Mouse (Mus musculus): Measurements from ENCODE around the gene Cd81. TPM values are rescaled to one million over a fixed set of nuclear protein-coding genes. Genes with fewer than 3 reads are reported as not detected.

Cd81 gene
- total and polyA plus RNA-seq, 2 experiments from 2014 or later = 423 to 473 TPM

DNA sequence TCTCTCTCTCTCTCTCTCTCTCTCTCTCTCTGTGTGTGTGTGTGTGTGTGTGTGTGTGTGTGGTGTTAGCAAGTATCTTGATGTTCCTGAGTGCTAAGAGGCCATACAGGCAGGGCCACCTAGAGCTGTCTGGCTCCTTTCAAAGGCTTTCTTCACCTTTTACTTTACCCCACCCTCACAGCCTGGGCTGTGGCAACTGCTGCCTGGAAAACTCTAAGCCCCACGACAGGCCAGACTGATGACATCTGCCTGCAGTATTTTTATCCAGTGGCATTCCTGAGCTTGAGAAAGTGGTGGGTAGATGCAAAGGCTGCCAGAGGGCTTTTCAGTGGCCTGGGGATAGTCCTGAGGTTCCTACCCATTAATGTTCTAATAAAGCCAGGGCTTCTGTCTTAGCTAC is 59.9 kb downstream of the Cd81 start:
- no peak for TF ChIP-seq CTCF (IDR thresholded peaks at IDR 0.05; ENCODE audit: low read depth)
- no peaks in the 10 kb centered on the region for H3K36me3 ChIP-seq (ENCODE audit: insufficient read depth)
- ATAC-seq = no peak

DNA sequence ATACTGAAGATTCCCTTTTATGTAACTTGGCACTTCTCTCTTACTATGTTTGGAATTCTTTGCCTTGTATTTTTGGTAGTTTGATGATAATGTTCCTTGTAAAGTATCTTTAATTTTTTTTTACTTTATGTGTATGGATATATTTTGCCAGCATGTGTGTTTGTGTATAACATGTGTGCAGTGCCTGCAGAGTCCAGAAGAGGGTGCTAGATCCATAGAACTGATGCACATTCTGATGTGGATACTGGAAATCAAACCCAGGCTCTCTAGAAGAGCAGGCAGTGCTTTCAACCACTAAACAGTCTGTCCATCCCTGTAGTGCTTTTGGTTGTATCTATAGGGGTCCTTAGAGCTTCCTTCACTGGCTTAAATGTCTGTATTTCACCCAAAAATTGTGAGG is 62.2 kb downstream of the Cd81 start:
- Histone ChIP-seq H3K9me3 (ENCODE audit: low read length) (no peaks in the 10 kb centered on the region), H3K27ac (ENCODE audit: low read depth, low read length) (no peak overlapping the region), H3K36me3 (ENCODE audit: insufficient read depth) (no peaks in the 10 kb centered on the region), H3K4me3 (ENCODE audit: low read depth, low read length) (no peak overlapping the region), H3K27me3 (ENCODE audit: insufficient read depth, low read length) (no peaks in the 10 kb centered on the region; the same call in 1 of the 2 replicates), H3K9ac (no peak overlapping the region), H3K4me2 (ENCODE audit: low read depth) (no peak overlapping the region), H3K4me1 (ENCODE audit: insufficient read depth) (no peaks in the 10 kb centered on the region)
- DNase-seq = no peak
- ATAC-seq = no peak
- TF ChIP-seq CTCF (IDR thresholded peaks at IDR 0.05; ENCODE audit: low read depth) = no peak

More for the DNA sequence above, 59.9 kb downstream of the Cd81 start:
- no peak for DNase-seq
- Histone ChIP-seq H3K27ac (ENCODE audit: low read depth, low read length) (no peak overlapping the region), H3K4me2 (ENCODE audit: low read depth) (no peak overlapping the region), H3K4me1 (ENCODE audit: insufficient read depth) (no peaks in the 10 kb centered on the region), H3K9me3 (ENCODE audit: low read length) (no peaks in the 10 kb centered on the region), H3K4me3 (ENCODE audit: low read depth, low read length) (no peak overlapping the region), H3K27me3 (ENCODE audit: insufficient read depth, low read length) (peaks cover 18% of the 10 kb centered on the region), H3K9ac (no peak overlapping the region)
- WGBS = 45% methylated on average over 1 of the region's 1 CpGs

DNA sequence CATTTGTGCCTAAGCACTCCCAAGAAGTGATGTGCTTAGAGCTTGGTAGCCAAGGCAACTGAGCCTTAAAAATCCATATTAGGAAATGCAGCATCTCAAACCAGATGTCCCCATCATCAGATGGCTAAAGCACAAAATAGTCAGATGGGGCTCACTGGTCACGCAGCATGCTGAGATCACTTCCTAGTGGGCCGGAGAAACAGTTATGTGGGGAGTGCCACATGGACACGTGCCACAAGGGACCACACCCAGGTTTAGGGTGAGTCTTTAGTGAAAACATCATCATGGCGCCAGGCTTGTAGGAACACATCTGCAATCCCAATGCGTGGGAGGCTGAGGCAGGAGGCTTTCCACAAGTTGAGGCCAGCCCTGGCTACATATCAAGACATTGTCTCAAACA is 64.0 kb downstream of the Cd81 start:
- no peaks in the 10 kb centered on the region for H3K36me3 ChIP-seq (ENCODE audit: insufficient read depth)
- no peak overlapping the region for H3K27ac ChIP-seq (ENCODE audit: low read depth, low read length)
- H3K4me1 ChIP-seq (ENCODE audit: insufficient read depth) = no peaks in the 10 kb centered on the region
- ATAC-seq = no peak
- H3K9ac ChIP-seq = no peak overlapping the region
- no peak for TF ChIP-seq CTCF (IDR thresholded peaks at IDR 0.05; ENCODE audit: low read depth)
- no peaks in the 10 kb centered on the region; the same call in 1 of the 2 replicates for H3K27me3 ChIP-seq (ENCODE audit: insufficient read depth, low read length)
- DNase-seq = no peak
- no peaks in the 10 kb centered on the region for H3K9me3 ChIP-seq (ENCODE audit: low read length)
- WGBS = 76% methylated on average over 5 of the region's 5 CpGs
- no peak overlapping the region for H3K4me3 ChIP-seq (ENCODE audit: low read depth, low read length)
- H3K4me2 ChIP-seq (ENCODE audit: low read depth) = no peak overlapping the region

Other genes with a start within 250 kb of the Cd81 start
- 7.9 and 15.6 TPM in 2 replicates for gene Th, start 121.6 kb upstream of the Cd81 start, total RNA-seq (2014; rRNA removed)
- gene Th, start 121.6 kb upstream of the Cd81 start, polyA plus RNA-seq (2015; fragmentation: Nextera tagmentation; extraction: Ambion mirVana) = 7.9 and 8.9 TPM in 2 replicates
- 0.54 TPM in 1 of 2 replicates, not detected in the other for gene Ascl2, start 83.5 kb upstream of the Cd81 start, total RNA-seq (2014; rRNA removed)
- 0.44 and 0.52 TPM in 2 replicates for gene Ascl2, start 83.5 kb upstream of the Cd81 start, polyA plus RNA-seq (2015; fragmentation: Nextera tagmentation; extraction: Ambion mirVana)
- gene Tspan32, start 47.7 kb upstream of the Cd81 start, total RNA-seq (2014; rRNA removed) = 1.4 TPM in 1 of 2 replicates, not detected in the other
- 0.53 and 0.56 TPM in 2 replicates for gene Tspan32, start 47.7 kb upstream of the Cd81 start, polyA plus RNA-seq (2015; fragmentation: Nextera tagmentation; extraction: Ambion mirVana)
- gene Tssc4, start 16.5 kb downstream of the Cd81 start, total RNA-seq (2014; rRNA removed) = 71.5 and 86.5 TPM in 2 replicates
- 91.8 and 101 TPM in 2 replicates for gene Tssc4, start 16.5 kb downstream of the Cd81 start, polyA plus RNA-seq (2015; fragmentation: Nextera tagmentation; extraction: Ambion mirVana)
- gene Trpm5, start 41.9 kb downstream of the Cd81 start, total RNA-seq (2014; rRNA removed) = 1.0 and 1.3 TPM in 2 replicates
- 1.1 and 1.2 TPM in 2 replicates for gene Trpm5, start 41.9 kb downstream of the Cd81 start, polyA plus RNA-seq (2015; fragmentation: Nextera tagmentation; extraction: Ambion mirVana)
- gene Kcnq1, start 53.6 kb downstream of the Cd81 start, total RNA-seq (2014; rRNA removed) = 0.77 and 1.00 TPM in 2 replicates
- 1.1 and 2.0 TPM in 2 replicates for gene Kcnq1, start 53.6 kb downstream of the Cd81 start, polyA plus RNA-seq (2015; fragmentation: Nextera tagmentation; extraction: Ambion mirVana)

Data from forebrain, postnatal 0 days (tissue).